Mouse (Mus musculus) hindbrain, postnatal 0 days (tissue): ENCODE results near the gene Endog. TPM values are rescaled to one million over a fixed set of nuclear protein-coding genes. Genes with fewer than 3 reads are reported as not detected.

Experiments used
- ATAC-seq: fragments of 200-750 bp; cut with Nextera tagmentation; 2 replicates; pipeline ENCODE4 v1.8.0; 2017; ENCODE audit warnings: mild to moderate bottlenecking, moderate TSS enrichment, moderate library complexity
- DNase-seq: peaks from one replicate; pipeline ENCODE4 v3.0.0-alpha.2; 2015; ENCODE audit warnings: low spot score
- H3K27ac ChIP-seq: fragments of 300-500 bp; sonication (generic); 2 replicates; pipeline ENCODE4 v1.5.1; 2014; ENCODE audit warnings: mild to moderate bottlenecking
- H3K27me3 ChIP-seq: fragments of 300-500 bp; sonication (generic); 2 replicates; pipeline ENCODE4 v1.6.1; 2014; ENCODE audit warnings: low read length, mixed read lengths; ENCODE audit not compliant: insufficient read depth
- H3K36me3 ChIP-seq: fragments of 300-500 bp; sonication (generic); 2 replicates; pipeline ENCODE4 v1.6.1; 2014; ENCODE audit warnings: low read length, mixed read lengths; ENCODE audit not compliant: insufficient read depth
- H3K4me1 ChIP-seq: fragments of 300-500 bp; sonication (generic); 2 replicates; pipeline ENCODE4 v1.6.1; 2014; ENCODE audit warnings: antibody characterized with exemption, low read length, mixed read lengths; ENCODE audit not compliant: insufficient read depth
- H3K4me2 ChIP-seq: fragments of 300-500 bp; sonication (generic); 2 replicates; pipeline ENCODE4 v1.6.1; 2014; ENCODE audit warnings: low read depth, mild to moderate bottlenecking, low read length, moderate library complexity, mixed read lengths
- H3K4me3 ChIP-seq: fragments of 300-500 bp; sonication (generic); 2 replicates; pipeline ENCODE4 v1.5.1; 2014; ENCODE audit warnings: low read length
- H3K9ac ChIP-seq: fragments of 300-500 bp; sonication (generic); replicated peaks from 2 replicates; pipeline ENCODE4 v1.6.1; 2014; ENCODE audit warnings: mild to moderate bottlenecking, low read length, moderate library complexity, mixed read lengths
- H3K9me3 ChIP-seq: fragments of 300-500 bp; sonication (generic); 2 replicates; pipeline ENCODE4 v1.6.1; 2016; ENCODE audit warnings: low read length, mixed read lengths
- CTCF ChIP-seq: IDR thresholded peaks from 2 replicates; pipeline ENCODE4 v1.5.1; 2016; ENCODE audit warnings: antibody characterized with exemption, control low read depth, low read depth
- WGBS: fragments of 180-500 bp; shearing (Covaris S2); extraction: QIAGEN DNeasy Blood & Tissue Kit; methylation state at CpG from one replicate; pipeline ENCODE4 v1.1.7; 2014; 5-methylcytosine and 5-hydroxymethylcytosine counted together
- polyA plus RNA-seq: library from polyadenylated mRNA; unstranded; fragments of >200 nt; fragmentation: Nextera tagmentation; extraction: Ambion mirVana; gene quantifications from 2 replicates; pipeline ENCODE4 v1.2.1, GENCODE M21; 2015
- total RNA-seq: library from RNA; depleted of rRNA; stranded (reverse); fragments of >200 nt; gene quantifications from 2 replicates; pipeline ENCODE4 v1.2.3, GENCODE M21; 2014; rRNA removed

Gene Endog
- total RNA-seq = 63.7 and 64.1 TPM in 2 replicates
- polyA plus RNA-seq = 42.2 and 42.7 TPM in 2 replicates

DNA sequence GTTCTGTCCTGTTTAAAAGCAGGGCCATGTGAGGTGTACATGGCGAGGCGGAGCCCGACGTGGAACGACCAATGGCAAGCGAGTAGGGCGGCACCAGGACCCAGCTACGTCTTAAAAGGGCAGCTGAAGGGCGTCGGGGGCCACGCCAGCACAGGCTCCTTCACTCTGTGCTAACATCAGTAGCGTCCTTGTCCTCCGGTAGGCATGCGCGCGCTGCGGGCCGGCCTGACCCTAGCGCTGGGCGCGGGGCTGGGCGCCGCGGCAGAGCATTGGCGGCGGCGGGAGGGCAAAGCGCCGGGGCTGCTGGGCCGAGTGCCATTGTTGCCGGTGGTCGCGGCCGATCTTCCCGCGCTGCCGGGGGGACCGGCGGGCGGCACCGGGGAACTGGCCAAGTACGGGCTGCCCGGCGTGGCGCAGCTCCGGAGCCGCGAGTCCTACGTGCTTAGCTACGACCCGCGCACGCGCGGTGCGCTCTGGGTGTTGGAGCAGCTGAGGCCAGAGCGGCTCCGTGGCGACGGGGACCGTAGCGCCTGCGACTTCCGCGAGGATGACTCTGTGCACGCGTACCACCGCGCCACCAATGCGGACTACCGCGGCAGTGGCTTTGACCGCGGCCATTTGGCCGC lies at the start of gene Endog:
Endog (plus strand) TSS at position 123 of the 626 bp plus-strand sequence.
- Histone ChIP-seq H3K9me3 (no peaks in the 10 kb centered on the region), H3K4me2 (peak within 1 kb of the TSS; percentile 70), H3K4me3 (peak within 1 kb of the TSS; percentile 49), H3K27me3 (no peaks in the 10 kb centered on the region), H3K4me1 (0 out of 2 replicates have a peak, but pooled peaks cover 9% of the 10 kb centered on the region), H3K27ac (peak within 1 kb of the TSS; percentile 94), H3K36me3 (peaks cover 22% of the 10 kb centered on the region), H3K9ac (peak within 1 kb of the TSS; percentile 61)
- no peak for TF ChIP-seq CTCF
- under 1% methylated on average over 63 of the region's 75 CpGs for WGBS
- DNase-seq (peak; percentile 94), ATAC-seq (peak; percentile 96)

DNA sequence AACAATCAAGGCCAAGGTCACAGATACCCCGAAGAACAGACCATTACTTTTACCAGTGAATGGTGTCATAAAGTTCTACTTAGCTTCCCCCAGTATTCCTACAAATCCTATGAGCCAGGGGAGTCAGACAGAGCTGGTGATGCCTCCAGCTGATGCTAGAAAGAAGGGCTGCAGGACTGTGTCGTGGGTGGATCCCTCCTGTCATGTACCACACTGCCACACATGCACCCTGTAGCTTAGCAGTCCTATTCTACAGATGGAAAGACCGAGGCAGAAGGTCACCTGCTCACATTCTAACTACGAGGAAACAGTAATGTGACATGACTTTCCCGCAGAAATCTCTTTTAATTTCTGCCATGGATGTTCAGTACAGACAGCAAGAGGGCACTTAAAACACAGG lies 48.5 kb upstream of the Endog start:
- DNase-seq (no peak), ATAC-seq (no peak)
- WGBS = 82% methylated on average over 5 of the region's 5 CpGs
- H3K36me3 ChIP-seq = no peaks in the 10 kb centered on the region
- H3K9me3 ChIP-seq = no peaks in the 10 kb centered on the region
- peaks cover 14% of the 10 kb centered on the region; the same call in 1 of the 2 replicates for H3K4me1 ChIP-seq
- H3K27ac ChIP-seq = no peak overlapping the region
- peak overlapping the region; percentile 87 for H3K4me2 ChIP-seq
- no peak overlapping the region for H3K9ac ChIP-seq
- no peak for TF ChIP-seq CTCF
- no peaks in the 10 kb centered on the region for H3K27me3 ChIP-seq
- H3K4me3 ChIP-seq = 0 out of 2 replicates have a peak overlapping the region, but pooled peaks have one; percentile 86

- H3K36me3 ChIP-seq = no peaks in the 10 kb centered on the region
- peak overlapping the region; percentile 87 for H3K4me2 ChIP-seq
- WGBS = 1% methylated on average over 43 of the region's 44 CpGs
- H3K9ac ChIP-seq = peak overlapping the region; percentile 92
- peak overlapping the region; percentile 86 for H3K4me3 ChIP-seq
- no peaks in the 10 kb centered on the region for H3K27me3 ChIP-seq
- ATAC-seq (peak; percentile 73), DNase-seq (peak; percentile 47)
- peaks cover 14% of the 10 kb centered on the region; the same call in 1 of the 2 replicates for H3K4me1 ChIP-seq
- no peak for TF ChIP-seq CTCF
- no peaks in the 10 kb centered on the region for H3K9me3 ChIP-seq
- H3K27ac ChIP-seq = peak overlapping the region; percentile 92
These were observed 47.4 kb upstream of the Endog start for GRCm38 (mm10) chr2:30123729-30124471.

DNA sequence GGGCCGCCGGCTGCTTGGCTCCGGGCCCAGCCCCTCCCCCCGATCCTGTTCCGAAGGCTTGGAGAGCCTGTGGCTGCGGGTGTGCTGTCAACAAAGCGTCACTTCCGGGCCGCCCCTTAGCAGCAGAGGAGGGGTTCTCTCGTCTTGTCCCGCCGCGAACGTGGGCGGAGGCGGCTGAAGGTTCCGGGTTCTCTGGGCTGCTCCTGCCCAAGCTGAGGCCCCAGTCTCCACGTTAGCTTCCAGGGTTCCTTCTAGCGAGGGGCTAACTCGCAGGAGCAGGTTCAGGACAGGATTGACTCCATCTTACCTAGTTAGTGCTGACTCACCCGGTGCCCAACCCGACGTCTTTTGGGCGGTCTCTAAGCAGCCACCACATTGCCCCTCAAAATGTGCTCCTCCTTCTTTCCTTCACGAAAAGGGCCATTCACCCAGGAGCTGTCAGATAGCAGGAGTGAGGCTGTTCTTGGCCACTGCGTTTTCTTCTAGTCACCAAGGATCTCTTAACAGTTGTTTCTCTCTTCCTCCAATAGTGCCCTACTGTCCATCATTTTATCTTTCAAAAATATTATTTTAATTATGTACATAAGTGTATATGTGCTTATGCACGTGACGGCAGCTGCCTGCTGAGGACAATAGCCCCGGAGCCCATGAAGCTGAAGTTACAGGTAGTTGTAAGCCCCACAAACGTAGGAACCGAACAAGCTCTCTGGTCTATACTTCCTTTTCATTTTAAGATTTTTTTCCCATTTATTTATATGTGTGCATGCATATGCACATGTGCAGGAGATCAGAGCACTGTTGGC lies 46.6 kb upstream of the Endog start, which contains the start of gene Zer1:
Zer1 (minus strand) TSS at position 114 of the 803 bp plus-strand sequence.
- H3K4me2 ChIP-seq = peak within 1 kb of the TSS; percentile 87
- ATAC-seq (peak; percentile 98), DNase-seq (peak; percentile 97)
- peaks cover 11% of the 10 kb centered on the region; the same call in 1 of the 2 replicates for H3K4me1 ChIP-seq
- peak within 1 kb of the TSS; percentile 92 for H3K9ac ChIP-seq
- H3K27ac ChIP-seq = peak within 1 kb of the TSS; percentile 92
- H3K36me3 ChIP-seq = no peaks in the 10 kb centered on the region
- no peak for TF ChIP-seq CTCF
- no peaks in the 10 kb centered on the region for H3K9me3 ChIP-seq
- WGBS = 7% methylated on average over 31 of the region's 31 CpGs
- no peaks in the 10 kb centered on the region for H3K27me3 ChIP-seq
- H3K4me3 ChIP-seq = peak within 1 kb of the TSS; percentile 86

GRCm38 (mm10) chr2:30128789-30129188 lies 42.5 kb upstream of the Endog start:
- Histone ChIP-seq H3K27me3 (no peaks in the 10 kb centered on the region), H3K4me3 (no peak overlapping the region), H3K36me3 (no peaks in the 10 kb centered on the region), H3K4me1 (0 out of 2 replicates have a peak, but pooled peaks cover under 1% of the 10 kb centered on the region), H3K4me2 (no peak overlapping the region), H3K9ac (no peak overlapping the region), H3K9me3 (no peaks in the 10 kb centered on the region), H3K27ac (no peak overlapping the region)
- ATAC-seq (no peak), DNase-seq (peak; percentile 79)
- 29% methylated on average over 2 of the region's 2 CpGs for WGBS
- TF ChIP-seq CTCF = peak; percentile 78

DNA sequence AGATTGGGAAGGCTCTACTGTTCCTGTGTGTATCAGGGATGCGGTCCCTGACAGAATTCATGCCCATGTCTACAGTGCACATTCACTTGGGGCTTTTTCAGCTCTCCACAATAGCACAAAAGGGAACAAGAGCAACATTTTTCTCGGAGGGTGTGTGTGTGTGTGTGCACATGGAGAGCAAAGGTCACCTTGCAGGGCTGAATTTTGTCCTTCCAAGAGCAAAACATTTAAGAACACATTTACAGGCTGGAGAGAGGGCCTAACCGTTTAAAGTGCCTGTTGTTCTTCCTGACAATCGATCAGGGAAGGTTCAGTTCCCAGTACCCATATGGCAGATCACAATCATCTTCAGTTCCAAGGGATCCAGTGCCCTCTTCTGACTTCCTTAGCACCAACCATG lies 41.1 kb upstream of the Endog start:
- H3K36me3 ChIP-seq = no peaks in the 10 kb centered on the region
- H3K9ac ChIP-seq = no peak overlapping the region
- 88% methylated on average over 4 of the region's 4 CpGs for WGBS
- H3K9me3 ChIP-seq = no peaks in the 10 kb centered on the region
- H3K27ac ChIP-seq = no peak overlapping the region
- H3K4me2 ChIP-seq = no peak overlapping the region
- DNase-seq (no peak), ATAC-seq (no peak)
- no peak overlapping the region for H3K4me3 ChIP-seq
- peaks cover 10% of the 10 kb centered on the region; the same call in 1 of the 2 replicates for H3K4me1 ChIP-seq
- no peaks in the 10 kb centered on the region for H3K27me3 ChIP-seq
- TF ChIP-seq CTCF = no peak
